Mouse (Mus musculus): ENCODE measurements around the gene Bcorl1.
A peak's percentile ranks its signal among the peaks of the same experiment; 100 is the strongest.

The Bcorl1 gene

DNA sequence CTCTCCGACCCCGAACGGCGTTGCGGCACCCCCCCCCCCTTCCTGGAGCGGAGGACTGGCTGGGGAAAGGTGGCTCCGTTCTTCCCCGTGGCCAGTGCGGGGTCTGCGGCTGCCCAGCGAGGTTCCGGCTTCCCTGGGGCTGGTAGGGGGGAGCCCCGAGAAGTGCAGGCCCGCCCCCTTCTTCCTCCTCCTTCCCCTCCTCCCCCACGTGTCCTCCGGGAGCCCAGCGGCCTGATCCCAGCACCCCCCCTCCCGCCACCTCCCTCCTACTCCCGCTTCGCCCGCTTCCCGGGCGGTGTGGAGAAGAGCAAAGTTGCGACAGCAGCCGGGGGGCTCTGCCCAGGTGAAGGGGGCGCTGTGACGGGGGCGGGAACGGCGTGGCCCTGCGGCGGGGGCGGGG, at the start of gene Bcorl1:
TSS of gene Bcorl1 (plus strand) at position 218 of the 400 bp plus-strand sequence.
- DNase-seq (ENCODE audit: inconsistent ontology term): peak; percentile 57

GRCm38 (mm10) chrX:48291413-48291812, 49.7 kb upstream of the Bcorl1 start:
- no peak for DNase-seq (ENCODE audit: inconsistent ontology term)

DNA sequence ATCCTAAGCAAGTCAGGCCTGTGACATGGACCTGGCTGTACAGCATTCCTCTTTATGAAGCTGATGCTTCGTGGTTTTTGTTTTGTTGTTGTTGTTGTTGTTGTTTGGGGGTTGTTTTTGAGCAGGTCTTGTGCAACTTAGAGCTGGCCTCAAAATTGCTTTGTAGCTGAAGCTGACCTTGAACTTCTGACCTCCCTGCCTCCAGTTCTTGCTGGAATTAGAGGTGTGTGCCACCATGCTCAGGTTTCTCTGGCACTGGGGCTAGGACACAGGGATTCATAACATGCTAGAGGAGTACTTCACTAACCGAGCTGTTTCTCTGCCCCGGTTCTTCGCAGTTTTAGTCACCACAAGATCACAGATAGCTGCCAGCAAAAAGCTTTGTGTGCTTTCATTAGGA, 35.8 kb upstream of the Bcorl1 start:
- DNase-seq (ENCODE audit: inconsistent ontology term): no peak

GRCm38 (mm10) chrX:48310706-48311517, 30.2 kb upstream of the Bcorl1 start:
- DNase-seq (ENCODE audit: inconsistent ontology term): no peak

DNA sequence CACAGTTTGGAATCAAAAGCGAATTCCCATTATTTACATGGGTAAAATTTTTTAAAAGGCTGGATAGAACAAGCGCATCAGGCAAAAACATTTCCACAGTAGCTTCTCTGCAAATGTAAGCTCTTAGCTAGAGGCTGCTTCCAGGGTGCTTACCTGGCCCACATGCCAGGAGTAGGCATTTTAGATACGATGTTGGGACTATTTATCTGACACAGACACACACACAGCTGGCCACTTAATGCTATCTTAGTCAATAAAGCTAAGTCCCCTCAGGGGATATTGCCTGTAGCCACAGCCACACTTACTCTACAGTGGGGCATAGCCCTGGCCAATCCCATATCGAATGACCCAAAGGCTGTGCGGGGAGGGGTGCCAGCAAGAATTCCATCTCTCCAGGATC, 29.4 kb upstream of the Bcorl1 start:
- DNase-seq (ENCODE audit: inconsistent ontology term): no peak

DNA sequence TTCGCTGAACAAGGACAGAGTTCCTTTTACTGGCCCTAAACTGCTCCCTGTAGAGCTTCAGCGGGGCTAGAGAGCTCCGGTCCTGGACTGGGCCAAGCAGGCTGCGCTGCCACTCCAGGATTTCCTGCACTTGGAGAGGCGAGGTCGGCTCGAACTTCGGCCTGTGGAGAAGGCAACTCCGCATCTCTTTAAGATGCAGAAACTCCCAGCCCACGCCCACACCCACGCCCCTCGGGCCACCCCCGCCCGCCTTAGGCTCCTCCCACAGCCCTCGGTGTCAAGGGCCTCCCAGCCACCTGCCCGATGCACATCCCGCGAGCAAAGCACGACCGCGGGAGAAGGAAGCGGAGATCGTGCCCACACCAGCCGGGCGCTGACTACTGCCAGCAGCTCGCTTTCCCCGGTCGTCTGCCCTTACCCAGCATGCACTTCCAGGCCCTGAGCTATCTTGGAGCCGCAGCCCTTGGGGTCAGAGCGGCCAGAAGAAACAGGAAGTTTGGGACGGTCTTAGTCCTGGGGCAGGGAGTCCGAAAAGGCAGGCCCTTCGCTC, 26.6 kb upstream of the Bcorl1 start:
- peak; percentile 83 for DNase-seq (ENCODE audit: inconsistent ontology term)

GRCm38 (mm10) chrX:48317444-48317843, 23.7 kb upstream of the Bcorl1 start:
- no peak for DNase-seq (ENCODE audit: inconsistent ontology term)

DNA sequence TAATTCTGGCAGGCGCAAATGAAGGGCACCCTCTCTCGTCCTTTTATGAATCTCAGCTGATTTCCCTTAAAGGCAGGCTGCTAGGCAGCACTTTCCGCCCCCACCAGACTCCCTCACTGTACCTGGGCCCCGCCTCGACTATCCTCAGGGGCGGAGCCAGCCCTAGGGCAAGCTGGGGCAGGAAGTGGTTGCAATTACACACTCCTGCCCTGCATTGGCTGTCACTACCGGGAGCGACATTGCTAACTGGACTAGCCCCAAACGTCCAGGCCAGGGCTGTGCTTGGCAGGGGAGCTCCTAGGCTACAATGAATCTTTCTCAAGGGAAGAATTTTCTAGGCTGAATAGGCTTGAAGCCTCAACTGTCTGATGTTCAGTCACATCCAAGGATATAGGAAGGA, 23.0 kb upstream of the Bcorl1 start:
- no peak for DNase-seq (ENCODE audit: inconsistent ontology term)

DNA sequence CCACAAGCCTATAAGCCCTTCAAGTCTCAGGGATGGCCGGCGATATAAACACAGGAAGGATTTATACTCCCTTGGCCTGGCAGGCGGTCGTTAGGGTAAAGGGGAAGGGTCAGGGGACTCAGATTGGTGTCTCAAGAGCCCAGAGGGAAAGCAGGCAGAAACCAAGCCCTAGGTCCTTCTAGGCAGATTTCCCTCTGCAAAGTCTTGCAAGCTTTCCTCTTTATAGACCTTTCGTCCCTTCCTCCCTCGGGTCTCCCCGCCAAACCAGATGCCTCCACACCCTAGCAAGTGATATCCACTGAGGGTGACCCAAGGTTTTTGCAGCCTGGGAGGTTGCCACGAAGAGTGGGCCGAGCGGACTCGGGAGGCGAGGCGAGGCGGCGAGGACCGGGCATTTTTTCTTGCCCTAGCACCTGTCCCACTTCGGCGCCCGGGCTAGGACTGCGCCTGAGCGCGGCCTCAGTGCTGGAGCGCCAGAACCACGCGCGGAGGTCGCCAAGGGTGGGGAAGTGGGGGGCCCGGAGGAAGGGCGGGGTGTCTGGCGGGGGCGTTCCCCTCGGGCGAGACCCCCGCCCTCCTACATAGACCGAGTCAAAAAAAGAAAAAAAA, 613 bp upstream of the Bcorl1 start:
- peak; percentile 0 for DNase-seq (ENCODE audit: inconsistent ontology term)

GRCm38 (mm10) chrX:48341621-48342161, 533 bp downstream of the Bcorl1 start:
- peak; percentile 70 for DNase-seq (ENCODE audit: inconsistent ontology term)

GRCm38 (mm10) chrX:48342731-48343130, 1.6 kb downstream of the Bcorl1 start:
- DNase-seq (ENCODE audit: inconsistent ontology term): no peak

GRCm38 (mm10) chrX:48343461-48343952, 2.3 kb downstream of the Bcorl1 start:
- peak; percentile 98 for DNase-seq (ENCODE audit: inconsistent ontology term)

- peak; percentile 7 for DNase-seq (ENCODE audit: inconsistent ontology term)
These were observed 2.9 kb downstream of the Bcorl1 start for GRCm38 (mm10) chrX:48343966-48344642.

GRCm38 (mm10) chrX:48344643-48345384, 3.7 kb downstream of the Bcorl1 start:
- peak; percentile 16 for DNase-seq (ENCODE audit: inconsistent ontology term)

- DNase-seq (ENCODE audit: inconsistent ontology term): peak; percentile 23
These were observed 4.3 kb downstream of the Bcorl1 start for GRCm38 (mm10) chrX:48345385-48345932.

DNA sequence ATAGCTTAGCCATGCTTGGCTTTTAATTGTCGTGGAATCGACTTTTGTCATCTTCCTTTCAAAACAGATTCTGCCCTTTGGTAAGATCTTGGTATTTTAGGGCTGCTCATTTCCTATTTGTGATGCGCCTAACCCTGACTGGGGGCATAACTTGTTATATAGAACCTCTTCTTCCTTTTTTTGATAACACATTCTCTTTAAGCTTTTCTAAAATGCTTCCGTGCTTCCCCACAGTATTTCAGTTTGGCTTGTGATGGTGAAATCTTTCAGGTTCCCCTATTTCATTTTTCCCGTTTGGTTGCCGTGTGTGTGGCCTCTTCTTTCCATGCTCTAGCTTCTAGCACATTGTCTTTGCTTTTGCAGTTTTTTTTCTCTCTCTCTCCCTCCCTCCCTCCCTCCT, 14.2 kb downstream of the Bcorl1 start:
- no peak for DNase-seq (ENCODE audit: inconsistent ontology term)

- DNase-seq (ENCODE audit: inconsistent ontology term): no peak
These were observed 24.8 kb downstream of the Bcorl1 start for GRCm38 (mm10) chrX:48365836-48366577.

DNA sequence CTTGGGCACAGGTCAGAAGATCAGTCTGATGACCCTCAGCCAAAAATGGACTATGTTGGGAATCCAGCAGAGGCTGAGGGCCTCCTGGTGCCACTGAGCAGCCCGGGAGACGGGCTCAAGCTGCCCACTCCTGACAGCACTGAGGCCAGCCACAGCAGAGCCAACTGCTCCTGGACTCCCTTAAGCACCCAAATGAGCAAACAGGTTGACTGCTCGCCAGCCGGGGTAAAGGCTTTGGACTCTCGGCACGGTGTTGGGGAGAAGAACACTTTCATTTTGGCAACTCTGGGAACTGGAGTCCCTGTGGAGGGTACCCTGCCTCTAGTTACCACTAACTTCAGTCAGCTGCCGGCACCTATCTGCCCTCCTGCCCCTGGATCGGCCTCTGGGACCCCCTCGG, 26.7 kb downstream of the Bcorl1 start:
- no peak for DNase-seq (ENCODE audit: inconsistent ontology term)

DNA sequence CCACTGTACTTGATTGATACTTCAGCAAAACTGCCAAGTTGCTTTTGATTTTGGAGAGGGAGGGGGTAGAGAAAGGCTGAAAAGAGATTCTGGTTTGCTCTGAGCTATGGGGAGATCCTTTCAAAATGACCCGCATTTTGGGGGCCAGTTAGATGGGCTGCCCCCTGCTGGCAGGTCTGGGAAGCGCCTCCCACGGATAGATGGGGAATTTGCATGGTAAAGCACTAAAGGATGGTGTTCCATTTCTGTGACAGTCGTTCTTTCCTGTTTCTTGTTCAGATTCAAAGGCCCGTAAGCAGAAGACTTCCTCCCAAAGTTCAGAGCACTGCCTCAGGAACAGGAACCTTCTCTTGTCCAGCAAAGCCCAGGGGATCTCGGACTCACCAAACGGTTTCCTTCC, 42.5 kb downstream of the Bcorl1 start:
- DNase-seq (ENCODE audit: inconsistent ontology term): peak; percentile 12

GRCm38 (mm10) chrX:48385927-48386326, 44.8 kb downstream of the Bcorl1 start:
- no peak for DNase-seq (ENCODE audit: inconsistent ontology term)
